Mouse (Mus musculus): ENCODE measurements around the gene Faf1. TPM values are rescaled to one million over a fixed set of nuclear protein-coding genes. Genes with fewer than 3 reads are reported as not detected.

Faf1 gene
- polyA plus RNA-seq, 1 experiment = 88.3 TPM

GRCm38 (mm10) chr4:109661183-109661582 lies 15.2 kb upstream of the Faf1 start:
- peaks cover 35% of the 10 kb centered on the region for H3K27me3 ChIP-seq (ENCODE audit: control insufficient read depth, insufficient read depth, low read length, poor library complexity, severe bottlenecking)
- no peaks in the 10 kb centered on the region for H3K36me3 ChIP-seq (ENCODE audit: control insufficient read depth, insufficient read depth, low read length, poor library complexity, severe bottlenecking)
- no peak overlapping the region for H3K9ac ChIP-seq (ENCODE audit: low read depth, poor library complexity, severe bottlenecking)
- H3K4me3 ChIP-seq (ENCODE audit: low read depth, low read length) = no peak overlapping the region
- no peak overlapping the region for H3K27ac ChIP-seq (ENCODE audit: insufficient read depth, low read length)
- H3K9me3 ChIP-seq (replicated peaks; ENCODE audit: control insufficient read depth, insufficient read depth, low read length, poor library complexity, severe bottlenecking) = peaks cover 8% of the 10 kb centered on the region
- H3K4me1 ChIP-seq (ENCODE audit: control insufficient read depth, insufficient read depth, low read length) = no peaks in the 10 kb centered on the region
- TF ChIP-seq POLR2A (IDR thresholded peaks at IDR 0.05; ENCODE audit: insufficient read depth, low read length) (no peak), EP300 (IDR thresholded peaks at IDR 0.05; ENCODE audit: insufficient read depth, low read depth, low read length) (no peak), CTCF (IDR thresholded peaks at IDR 0.05; ENCODE audit: low read depth, low read length) (no peak)

- Histone ChIP-seq H3K27me3 (ENCODE audit: control insufficient read depth, insufficient read depth, low read length, poor library complexity, severe bottlenecking) (peaks cover 33% of the 10 kb centered on the region), H3K9ac (ENCODE audit: low read depth, poor library complexity, severe bottlenecking) (no peak overlapping the region), H3K4me3 (ENCODE audit: low read depth, low read length) (no peak overlapping the region), H3K9me3 (replicated peaks; ENCODE audit: control insufficient read depth, insufficient read depth, low read length, poor library complexity, severe bottlenecking) (peaks cover 8% of the 10 kb centered on the region), H3K36me3 (ENCODE audit: control insufficient read depth, insufficient read depth, low read length, poor library complexity, severe bottlenecking) (no peaks in the 10 kb centered on the region), H3K4me1 (ENCODE audit: control insufficient read depth, insufficient read depth, low read length) (no peaks in the 10 kb centered on the region), H3K27ac (ENCODE audit: insufficient read depth, low read length) (no peak overlapping the region)
- TF ChIP-seq CTCF (IDR thresholded peaks at IDR 0.05; ENCODE audit: low read depth, low read length) = no peak
- TF ChIP-seq POLR2A (IDR thresholded peaks at IDR 0.05; ENCODE audit: insufficient read depth, low read length) = no peak
- TF ChIP-seq EP300 (IDR thresholded peaks at IDR 0.05; ENCODE audit: insufficient read depth, low read depth, low read length) = no peak
These were observed 14.1 kb upstream of the Faf1 start for GRCm38 (mm10) chr4:109662271-109662670.

GRCm38 (mm10) chr4:109664091-109664490 lies 12.3 kb upstream of the Faf1 start:
- no peaks in the 10 kb centered on the region for H3K36me3 ChIP-seq (ENCODE audit: control insufficient read depth, insufficient read depth, low read length, poor library complexity, severe bottlenecking)
- TF ChIP-seq EP300 (IDR thresholded peaks at IDR 0.05; ENCODE audit: insufficient read depth, low read depth, low read length) = no peak
- TF ChIP-seq CTCF (IDR thresholded peaks at IDR 0.05; ENCODE audit: low read depth, low read length) = no peak
- TF ChIP-seq POLR2A (IDR thresholded peaks at IDR 0.05; ENCODE audit: insufficient read depth, low read length) = no peak
- no peak overlapping the region for H3K4me3 ChIP-seq (ENCODE audit: low read depth, low read length)
- H3K27me3 ChIP-seq (ENCODE audit: control insufficient read depth, insufficient read depth, low read length, poor library complexity, severe bottlenecking) = peaks cover 19% of the 10 kb centered on the region
- H3K9me3 ChIP-seq (replicated peaks; ENCODE audit: control insufficient read depth, insufficient read depth, low read length, poor library complexity, severe bottlenecking) = peaks cover 8% of the 10 kb centered on the region
- no peak overlapping the region for H3K9ac ChIP-seq (ENCODE audit: low read depth, poor library complexity, severe bottlenecking)
- no peak overlapping the region for H3K27ac ChIP-seq (ENCODE audit: insufficient read depth, low read length)
- no peaks in the 10 kb centered on the region for H3K4me1 ChIP-seq (ENCODE audit: control insufficient read depth, insufficient read depth, low read length)

DNA sequence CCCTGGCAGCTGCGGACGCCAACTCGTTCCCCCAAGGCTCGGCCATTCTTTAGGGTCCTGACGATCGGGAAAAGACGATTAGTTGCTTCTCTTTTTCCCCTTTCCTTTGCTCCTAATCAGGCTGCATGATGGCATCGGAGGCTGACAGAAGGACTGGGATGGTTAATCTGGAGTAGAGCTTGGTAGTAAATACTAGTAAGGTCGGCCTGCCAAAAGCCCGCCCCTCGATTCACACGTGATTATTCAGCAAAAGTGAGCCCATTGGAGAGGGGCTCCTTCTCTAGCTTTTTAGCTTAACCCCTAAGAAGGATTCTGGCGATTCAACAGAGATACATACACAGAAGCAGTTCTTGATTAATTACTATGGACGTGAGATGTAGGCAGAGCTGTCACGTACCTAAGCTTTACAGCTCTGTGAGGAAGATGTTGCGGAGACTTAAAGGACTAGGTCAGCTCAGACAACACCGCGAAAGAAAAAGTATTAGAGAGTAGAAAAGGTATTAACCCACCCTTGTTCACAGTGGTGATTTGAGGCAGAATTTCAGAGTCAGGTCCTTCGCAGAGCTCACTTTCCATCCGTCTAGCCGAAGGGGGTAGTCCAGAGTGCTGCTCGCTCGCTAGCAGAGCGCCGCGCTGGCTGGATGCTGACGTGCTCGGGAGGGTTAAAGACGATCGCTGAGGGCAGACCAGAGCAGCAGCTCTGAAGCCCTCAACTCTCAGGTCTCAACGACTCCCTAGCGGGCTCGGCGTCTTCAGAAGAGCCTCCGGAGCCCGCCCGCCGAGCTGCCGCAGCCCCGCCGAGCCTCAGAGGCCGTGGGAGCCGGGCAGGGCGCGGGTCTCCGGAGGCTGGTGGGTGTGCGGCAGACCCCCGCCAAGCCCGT lies 11.0 kb upstream of the Faf1 start:
- Histone ChIP-seq H3K36me3 (ENCODE audit: control insufficient read depth, insufficient read depth, low read length, poor library complexity, severe bottlenecking) (no peaks in the 10 kb centered on the region), H3K27me3 (ENCODE audit: control insufficient read depth, insufficient read depth, low read length, poor library complexity, severe bottlenecking) (peaks cover 16% of the 10 kb centered on the region), H3K9ac (ENCODE audit: low read depth, poor library complexity, severe bottlenecking) (peak overlapping the region; percentile 38), H3K4me3 (ENCODE audit: low read depth, low read length) (peak overlapping the region; percentile 72), H3K9me3 (replicated peaks; ENCODE audit: control insufficient read depth, insufficient read depth, low read length, poor library complexity, severe bottlenecking) (peaks cover 8% of the 10 kb centered on the region), H3K4me1 (ENCODE audit: control insufficient read depth, insufficient read depth, low read length) (no peaks in the 10 kb centered on the region), H3K27ac (ENCODE audit: insufficient read depth, low read length) (no peak overlapping the region)
- TF ChIP-seq CTCF (IDR thresholded peaks at IDR 0.05; ENCODE audit: low read depth, low read length) (no peak), EP300 (IDR thresholded peaks at IDR 0.05; ENCODE audit: insufficient read depth, low read depth, low read length) (no peak), POLR2A (IDR thresholded peaks at IDR 0.05; ENCODE audit: insufficient read depth, low read length) (no peak)

GRCm38 (mm10) chr4:109665982-109666460 lies 10.4 kb upstream of the Faf1 start:
- TF ChIP-seq CTCF (IDR thresholded peaks at IDR 0.05; ENCODE audit: low read depth, low read length) = no peak
- TF ChIP-seq EP300 (IDR thresholded peaks at IDR 0.05; ENCODE audit: insufficient read depth, low read depth, low read length) = no peak
- TF ChIP-seq POLR2A (IDR thresholded peaks at IDR 0.05; ENCODE audit: insufficient read depth, low read length) = no peak
- peak overlapping the region; percentile 72 for H3K4me3 ChIP-seq (ENCODE audit: low read depth, low read length)
- peaks cover 16% of the 10 kb centered on the region for H3K27me3 ChIP-seq (ENCODE audit: control insufficient read depth, insufficient read depth, low read length, poor library complexity, severe bottlenecking)
- no peaks in the 10 kb centered on the region for H3K4me1 ChIP-seq (ENCODE audit: control insufficient read depth, insufficient read depth, low read length)
- no peak overlapping the region for H3K27ac ChIP-seq (ENCODE audit: insufficient read depth, low read length)
- peak overlapping the region; percentile 38 for H3K9ac ChIP-seq (ENCODE audit: low read depth, poor library complexity, severe bottlenecking)
- H3K9me3 ChIP-seq (replicated peaks; ENCODE audit: control insufficient read depth, insufficient read depth, low read length, poor library complexity, severe bottlenecking) = peaks cover 8% of the 10 kb centered on the region
- no peaks in the 10 kb centered on the region for H3K36me3 ChIP-seq (ENCODE audit: control insufficient read depth, insufficient read depth, low read length, poor library complexity, severe bottlenecking)

Measured in ES-Bruce4 (cell line).